Mouse (Mus musculus): Measurements from ENCODE around the gene 2610008E11Rik. TPM values are rescaled to one million over a fixed set of nuclear protein-coding genes. Genes with fewer than 3 reads are reported as not detected.
"Not testable (repeated sequence)": the region's sequence is repeated elsewhere in the genome, so short reads cannot be mapped to it uniquely, and the experiment has no call there.

The 2610008E11Rik gene
- 44.8 and 45.3 TPM in 2 replicates for polyA plus RNA-seq (2016; fragmentation: Nextera tagmentation; extraction: Ambion mirVana)

- H3K4me2 ChIP-seq (replicated peaks), result peak within 1 kb of the TSS; percentile 59
- H3K27me3 ChIP-seq (replicated peaks), result no peaks in the 10 kb centered on the region
- peak within 1 kb of the TSS; percentile 95 for H3K9ac ChIP-seq
- H3K36me3 ChIP-seq, result peaks cover 16% of the 10 kb centered on the region
- no peaks in the 10 kb centered on the region for H3K9me3 ChIP-seq
- ATAC-seq (ENCODE audit: low FRiP score, low read depth), result peak; percentile 100
- peaks cover 16% of the 10 kb centered on the region for H3K4me1 ChIP-seq
- WGBS, result under 1% methylated on average over 36 of the region's 36 CpGs
- H3K27ac ChIP-seq, result peak within 1 kb of the TSS; percentile 98
- H3K4me3 ChIP-seq, result peak within 1 kb of the TSS; percentile 70
These were observed at the start of gene 2610008E11Rik for GRCm38 (mm10) chr10:79097161-79097754. TSS of gene 2610008E11Rik (minus strand) at chr10:79097600.

DNA sequence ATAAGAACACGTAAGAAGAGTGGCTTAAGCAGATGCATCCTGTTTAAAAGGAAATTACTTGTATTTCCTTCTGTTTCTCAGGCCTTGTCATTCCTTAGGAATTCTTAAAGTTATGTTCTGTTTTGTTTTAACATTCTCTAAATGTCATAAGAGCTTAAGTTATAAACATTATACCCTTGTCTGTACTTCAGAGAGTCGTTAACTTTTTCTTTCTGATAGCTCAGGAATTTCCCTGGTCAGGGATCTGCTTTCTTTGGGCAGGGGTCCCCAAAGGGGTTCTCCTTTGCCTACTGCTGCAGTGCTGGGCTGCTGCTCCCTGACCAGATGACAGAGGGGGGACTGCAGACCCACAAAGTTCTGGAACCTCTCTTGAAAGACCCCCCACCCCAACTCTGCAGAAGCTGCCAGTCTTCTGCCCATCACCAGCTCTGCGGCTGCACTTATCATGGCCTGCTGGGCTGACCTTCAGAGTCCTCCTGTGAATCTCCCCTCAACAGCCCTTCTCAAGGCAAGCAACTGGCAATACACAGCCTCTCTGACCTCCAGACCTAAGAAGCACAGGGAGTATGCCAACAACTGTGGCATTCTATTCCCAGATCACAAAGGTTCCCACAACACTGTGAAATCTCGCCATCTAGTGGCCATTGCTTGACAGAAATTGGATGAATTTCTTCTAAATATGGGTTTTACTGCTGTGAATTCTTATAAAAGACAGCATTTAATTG, 18.9 kb upstream of the 2610008E11Rik start:
- H3K9me3 ChIP-seq, result no peaks in the 10 kb centered on the region
- peak; percentile 84; the same call in 1 of the 2 replicates for ATAC-seq (ENCODE audit: low FRiP score, low read depth)

GRCm38 (mm10) chr10:79115085-79115484, 17.7 kb upstream of the 2610008E11Rik start:
- 67% methylated on average over 1 of the region's 1 CpGs for WGBS
- no peak overlapping the region for H3K27ac ChIP-seq
- no peak for ATAC-seq (ENCODE audit: low FRiP score, low read depth)

More for the DNA sequence above, 18.9 kb upstream of the 2610008E11Rik start:
- Histone ChIP-seq H3K36me3 (no peaks in the 10 kb centered on the region), H3K4me1 (no peaks in the 10 kb centered on the region), H3K4me2 (replicated peaks) (no peak overlapping the region), H3K27me3 (replicated peaks) (no peaks in the 10 kb centered on the region), H3K27ac (no peak overlapping the region), H3K4me3 (no peak overlapping the region), H3K9ac (no peak overlapping the region)
- 54% methylated on average over 4 of the region's 4 CpGs for WGBS

GRCm38 (mm10) chr10:79110482-79110881, 13.1 kb upstream of the 2610008E11Rik start:
- Histone ChIP-seq H3K4me1 (no peaks in the 10 kb centered on the region), H3K27me3 (replicated peaks) (no peaks in the 10 kb centered on the region), H3K9me3 (no peaks in the 10 kb centered on the region), H3K9ac (no peak overlapping the region), H3K4me3 (no peak overlapping the region), H3K27ac (no peak overlapping the region), H3K36me3 (no peaks in the 10 kb centered on the region), H3K4me2 (replicated peaks) (no peak overlapping the region)
- 79% methylated on average over 5 of the region's 5 CpGs for WGBS
- ATAC-seq (ENCODE audit: low FRiP score, low read depth), result no peak

More at GRCm38 (mm10) chr10:79115085-79115484, 17.7 kb upstream of the 2610008E11Rik start:
- Histone ChIP-seq H3K9ac (no peak overlapping the region), H3K9me3 (no peaks in the 10 kb centered on the region), H3K36me3 (no peaks in the 10 kb centered on the region), H3K4me3 (no peak overlapping the region), H3K4me2 (replicated peaks) (no peak overlapping the region), H3K4me1 (no peaks in the 10 kb centered on the region), H3K27me3 (replicated peaks) (no peaks in the 10 kb centered on the region)

DNA sequence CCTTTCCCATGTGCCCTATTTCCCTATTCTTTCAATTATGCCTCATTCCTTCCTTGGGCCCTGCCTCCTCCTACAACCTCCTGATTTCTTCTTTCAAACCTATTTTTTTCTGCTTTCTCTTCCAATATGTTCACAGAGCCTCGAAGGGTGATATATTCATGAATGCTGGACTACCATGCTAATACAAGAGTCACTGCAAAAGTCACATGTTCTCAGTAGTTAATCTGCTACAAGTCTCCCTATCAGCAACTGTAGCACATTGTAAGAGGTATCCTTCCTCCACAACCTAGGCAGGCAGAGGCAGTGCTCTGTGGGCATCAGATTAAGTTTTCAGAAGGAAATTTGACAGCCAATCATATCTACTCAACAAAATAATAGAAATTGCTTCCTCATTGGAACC, 11.8 kb upstream of the 2610008E11Rik start:
- no peaks in the 10 kb centered on the region for H3K36me3 ChIP-seq
- H3K4me1 ChIP-seq, result no peaks in the 10 kb centered on the region
- H3K27me3 ChIP-seq (replicated peaks), result no peaks in the 10 kb centered on the region
- no peak overlapping the region for H3K4me2 ChIP-seq (replicated peaks)
- no peak for ATAC-seq (ENCODE audit: low FRiP score, low read depth)
- no peaks in the 10 kb centered on the region for H3K9me3 ChIP-seq
- no peak overlapping the region for H3K9ac ChIP-seq
- no peak overlapping the region for H3K4me3 ChIP-seq
- no peak overlapping the region for H3K27ac ChIP-seq
- WGBS, result 90% methylated on average over 1 of the region's 1 CpGs

GRCm38 (mm10) chr10:79107531-79107930, 10.1 kb upstream of the 2610008E11Rik start:
- Histone ChIP-seq H3K9me3 (no peaks in the 10 kb centered on the region), H3K27ac (no peak overlapping the region), H3K9ac (no peak overlapping the region), H3K4me1 (no peaks in the 10 kb centered on the region), H3K4me2 (replicated peaks) (no peak overlapping the region), H3K27me3 (replicated peaks) (no peaks in the 10 kb centered on the region), H3K36me3 (no peaks in the 10 kb centered on the region), H3K4me3 (no peak overlapping the region)
- 83% methylated on average over 2 of the region's 2 CpGs for WGBS
- ATAC-seq (ENCODE audit: low FRiP score, low read depth), result no peak

- Histone ChIP-seq H3K9me3 (no peaks in the 10 kb centered on the region), H3K27ac (no peak overlapping the region), H3K27me3 (replicated peaks) (no peaks in the 10 kb centered on the region), H3K4me3 (no peak overlapping the region), H3K36me3 (no peaks in the 10 kb centered on the region), H3K4me1 (no peaks in the 10 kb centered on the region), H3K4me2 (replicated peaks) (no peak overlapping the region), H3K9ac (no peak overlapping the region)
- WGBS, result 69% methylated on average over 8 of the region's 8 CpGs
- ATAC-seq (ENCODE audit: low FRiP score, low read depth), result no peak
These were observed 9.2 kb upstream of the 2610008E11Rik start for GRCm38 (mm10) chr10:79106325-79107282.

DNA sequence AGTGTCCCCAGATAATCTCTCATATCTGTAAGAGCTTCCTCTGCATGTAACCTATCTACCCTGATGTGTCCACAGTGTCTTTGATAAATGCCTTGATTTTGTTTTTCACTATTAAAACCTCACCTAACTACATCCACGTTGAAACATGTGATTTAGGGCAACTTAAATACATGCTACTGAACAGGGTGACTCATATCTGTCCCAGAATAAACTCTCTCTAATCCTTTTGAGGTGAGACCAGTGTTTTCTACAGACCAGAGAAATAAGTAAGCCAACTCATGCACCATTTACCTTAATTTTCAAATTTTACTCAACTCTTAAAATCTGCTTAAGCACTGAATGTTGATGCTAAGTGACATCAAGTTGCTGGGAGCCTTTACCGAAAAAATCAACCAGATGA, 694 bp downstream of the 2610008E11Rik start:
- WGBS, result 20% methylated on average over 2 of the region's 2 CpGs
- peaks cover 22% of the 10 kb centered on the region for H3K36me3 ChIP-seq
- no peak for ATAC-seq (ENCODE audit: low FRiP score, low read depth)
- H3K4me2 ChIP-seq (replicated peaks), result peak overlapping the region; percentile 59
- H3K4me3 ChIP-seq, result peak overlapping the region; percentile 70
- H3K9me3 ChIP-seq, result no peaks in the 10 kb centered on the region
- H3K4me1 ChIP-seq, result peaks cover 16% of the 10 kb centered on the region
- H3K27ac ChIP-seq, result no peak overlapping the region
- H3K27me3 ChIP-seq (replicated peaks), result no peaks in the 10 kb centered on the region
- peak overlapping the region; percentile 95 for H3K9ac ChIP-seq

DNA sequence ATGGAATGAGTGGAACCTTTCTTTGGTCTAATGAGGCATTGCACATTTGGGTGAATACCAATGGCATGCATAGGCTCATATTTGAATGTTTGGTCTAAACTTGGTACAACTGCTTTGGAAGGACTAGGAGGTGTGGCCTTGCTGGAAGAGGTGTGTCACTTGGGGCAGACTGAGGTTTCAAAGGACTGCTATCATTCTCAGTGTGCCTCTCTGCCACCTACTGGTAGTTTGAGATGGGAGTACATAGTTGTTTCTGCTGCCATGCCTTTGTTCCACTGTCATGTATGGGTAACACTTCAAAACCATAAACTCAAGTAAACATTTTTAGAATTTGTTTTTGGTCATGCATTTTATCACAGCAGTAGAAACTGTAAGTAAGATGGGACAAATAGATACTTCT, 5.7 kb downstream of the 2610008E11Rik start:
- Histone ChIP-seq H3K4me3 (no peak overlapping the region), H3K27me3 (replicated peaks) (no peaks in the 10 kb centered on the region), H3K9me3 (no peaks in the 10 kb centered on the region; the same call in 1 of the 2 replicates), H3K4me2 (replicated peaks) (no peak overlapping the region), H3K4me1 (peaks cover 16% of the 10 kb centered on the region), H3K36me3 (peaks cover 68% of the 10 kb centered on the region), H3K27ac (no peak overlapping the region), H3K9ac (no peak overlapping the region)
- no peak for ATAC-seq (ENCODE audit: low FRiP score, low read depth)

GRCm38 (mm10) chr10:79089000-79089399, 8.4 kb downstream of the 2610008E11Rik start:
- Histone ChIP-seq H3K4me1 (no peaks in the 10 kb centered on the region), H3K4me2 (replicated peaks) (no peak overlapping the region), H3K4me3 (no peak overlapping the region), H3K9ac (no peak overlapping the region), H3K9me3 (no peaks in the 10 kb centered on the region; the same call in 1 of the 2 replicates), H3K36me3 (peaks cover 69% of the 10 kb centered on the region), H3K27ac (no peak overlapping the region), H3K27me3 (replicated peaks) (no peaks in the 10 kb centered on the region)
- no peak for ATAC-seq (ENCODE audit: low FRiP score, low read depth)
- WGBS, result 75% methylated on average over 4 of the region's 4 CpGs

- Histone ChIP-seq H3K4me2 (replicated peaks) (no peak overlapping the region), H3K4me1 (no peaks in the 10 kb centered on the region), H3K4me3 (no peak overlapping the region), H3K9me3 (no peaks in the 10 kb centered on the region; the same call in 1 of the 2 replicates), H3K27ac (no peak overlapping the region), H3K36me3 (peaks cover 50% of the 10 kb centered on the region), H3K27me3 (replicated peaks) (no peaks in the 10 kb centered on the region), H3K9ac (no peak overlapping the region)
- WGBS, result 96% methylated on average over 2 of the region's 2 CpGs
- no peak for ATAC-seq (ENCODE audit: low FRiP score, low read depth)
These were observed 10.8 kb downstream of the 2610008E11Rik start for GRCm38 (mm10) chr10:79086577-79086976.

DNA sequence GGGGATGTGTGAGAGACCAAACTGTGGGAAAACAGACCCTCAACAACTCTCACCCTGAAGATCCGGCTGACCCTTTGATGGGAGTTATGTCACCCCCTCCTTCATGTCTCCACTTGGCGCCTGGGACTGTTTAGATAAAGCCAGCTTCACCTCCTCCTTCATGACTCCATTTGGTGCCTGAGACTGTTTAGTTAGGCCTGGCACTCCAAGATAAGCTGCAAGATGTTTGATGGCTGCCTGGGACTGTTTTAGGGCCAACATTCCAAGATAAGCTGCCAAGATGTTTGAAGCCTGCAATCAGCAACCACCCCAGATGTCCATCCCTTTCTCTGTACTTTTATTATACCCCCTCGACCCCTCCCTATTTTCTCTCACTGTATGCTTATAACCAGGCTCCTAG, 40.0 kb downstream of the 2610008E11Rik start:
- WGBS, result 83% methylated on average over 3 of the region's 3 CpGs
- not testable (repeated sequence) for ATAC-seq (ENCODE audit: low FRiP score, low read depth); H3K27ac ChIP-seq; H3K9ac ChIP-seq; H3K27me3 ChIP-seq (replicated peaks); H3K4me1 ChIP-seq; H3K4me3 ChIP-seq; H3K4me2 ChIP-seq (replicated peaks)
- Histone ChIP-seq H3K36me3 (peaks cover 48% of the 10 kb centered on the region), H3K9me3 (peaks cover 29% of the 10 kb centered on the region)

Measured in neural tube, embryonic 12.5 days (tissue).